In genomic region chr12:25243901-25244300, GRCm38 (mm10) we compare ENCODE assay signal across 17 mouse cellular contexts.
"Had no signal": no experiment of that assay in that cellular context is flagged by ENCODE, and none has a peak within 500 bp of the region (broad histone marks: within the 10 kb centered on the region; RNA-seq: fewer than 3 reads in every experiment).

No protein-coding gene starts in this region.

- H3K4me1 ChIP-seq: midbrain, embryonic 12.5 days; neural tube, embryonic 13.5 days had no signal

- H3K27ac ChIP-seq: midbrain, embryonic 10.5 days; midbrain, embryonic 12.5 days; midbrain, embryonic 15.5 days; neural tube, embryonic 13.5 days; neural tube, embryonic 15.5 days had no signal

- H3K9ac ChIP-seq: lung, embryonic 14.5 days; midbrain, embryonic 12.5 days; midbrain, embryonic 15.5 days; neural tube, embryonic 13.5 days; neural tube, embryonic 15.5 days had no signal

- H3K36me3 ChIP-seq: midbrain, embryonic 10.5 days; midbrain, embryonic 12.5 days; midbrain, embryonic 15.5 days; neural tube, embryonic 13.5 days; neural tube, embryonic 15.5 days had no signal

- H3K4me3 ChIP-seq: midbrain, embryonic 10.5 days; midbrain, embryonic 12.5 days; midbrain, embryonic 15.5 days; myocyte; neural tube, embryonic 13.5 days; neural tube, embryonic 15.5 days had no signal

- H3K9me3 ChIP-seq: midbrain, embryonic 10.5 days; midbrain, embryonic 12.5 days; midbrain, embryonic 15.5 days; neural tube, embryonic 13.5 days; neural tube, embryonic 15.5 days had no signal

- DNase-seq: lung, adult 18-20 months; lung, embryonic 14.5 days; lung, postnatal 10 days; lung, postnatal 4 days; right cerebral cortex, adult 18-20 months; right cerebral cortex, postnatal 25 days; right cerebral cortex, postnatal 4 days; spleen, adult 18-20 months; thymus, adult 18-20 months; thymus, postnatal 14 days; thymus, postnatal 36 days had no signal

- H3K4me2 ChIP-seq: lung, embryonic 14.5 days; midbrain, embryonic 12.5 days; midbrain, embryonic 15.5 days; neural tube, embryonic 13.5 days; neural tube, embryonic 15.5 days had no signal

- H3K27me3 ChIP-seq: midbrain, embryonic 15.5 days; neural tube, embryonic 13.5 days; neural tube, embryonic 15.5 days had no signal
